Mouse (Mus musculus): ENCODE data around the gene Poc1b.
A peak's percentile ranks its signal among the peaks of the same experiment; 100 is the strongest.

- TF ChIP-seq CTCF (conservative IDR thresholded peaks at IDR 0.05; ENCODE audit: insufficient read depth, insufficient read length, low read depth, low read length) (peak; percentile 55), POLR2A (IDR thresholded peaks at IDR 0.05; ENCODE audit: low read depth, low read length) (no peak)
Measured at GRCm38 (mm10) chr10:99168840-99169764, 62.3 kb downstream of the Poc1b start.
